Mouse (Mus musculus) bone marrow macrophage, adult 2 months (primary cell): Measurements from ENCODE around the gene Eif4ebp2.

Experiments used
- CTCF ChIP-seq: IDR thresholded peaks from 2 replicates; pipeline ENCODE4 v1.5.1; 2012; ENCODE audit warnings: low read depth, mild to moderate bottlenecking, low read length, moderate library complexity
- POLR2A ChIP-seq: IDR thresholded peaks from 2 replicates; pipeline ENCODE4 v1.6.1; 2012; ENCODE audit warnings: mild to moderate bottlenecking, low read depth, low read length, borderline replicate concordance

GRCm38 (mm10) chr10:61428416-61428815 lies 24.0 kb downstream of the Eif4ebp2 start:
- no peak for TF ChIP-seq CTCF
- no peak for TF ChIP-seq POLR2A
